Mouse (Mus musculus) lung, postnatal 14 days (tissue): ENCODE measurements around the gene Lrrc26.
"Not testable (repeated sequence)": the region's sequence is repeated elsewhere in the genome, so short reads cannot be mapped to it uniquely, and the experiment has no call there.

Experiments
- DNase-seq: peaks from one replicate; pipeline ENCODE4 v3.0.0; 2021

Lrrc26 gene

GRCm38 (mm10) chr2:25289651-25290050 lies at the start of gene Lrrc26:
Lrrc26 (plus strand) TSS chr2:25289915.
- DNase-seq: peak; percentile 44

DNA sequence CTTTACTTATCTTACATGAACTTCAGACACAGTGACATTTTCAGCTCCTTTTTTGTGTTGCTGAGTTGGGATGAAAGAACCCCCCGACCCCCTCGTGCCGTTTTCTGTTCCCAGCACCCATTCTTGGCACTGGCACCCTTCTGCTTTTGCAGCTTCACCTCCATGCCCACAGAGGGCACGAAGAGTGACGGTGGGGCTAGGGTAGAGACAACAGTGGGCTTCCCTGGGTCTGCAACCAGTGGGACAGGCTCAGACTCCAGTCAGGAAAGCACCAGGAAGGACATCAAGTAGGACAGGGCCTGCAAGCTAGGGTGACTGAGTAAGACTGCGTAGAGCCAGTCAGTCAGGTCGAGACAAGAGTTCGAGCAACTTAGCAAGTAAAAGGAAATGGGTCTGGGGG lies 49.4 kb upstream of the Lrrc26 start:
- no peak for DNase-seq

- peak; percentile 76 for DNase-seq
These were observed 48.8 kb upstream of the Lrrc26 start for GRCm38 (mm10) chr2:25240723-25241437.

GRCm38 (mm10) chr2:25241438-25241775 lies 48.3 kb upstream of the Lrrc26 start:
- no peak for DNase-seq

- DNase-seq: no peak
These were observed 47.6 kb upstream of the Lrrc26 start, which contains the start of the genes Rnf208 and Cysrt1 for GRCm38 (mm10) chr2:25242101-25242506. Rnf208 (plus strand) TSS chr2:25242255. Cysrt1 (minus strand) TSS chr2:25242452.

GRCm38 (mm10) chr2:25243342-25243741 lies 46.4 kb upstream of the Lrrc26 start:
- DNase-seq: no peak

GRCm38 (mm10) chr2:25244144-25244543 lies 45.6 kb upstream of the Lrrc26 start:
- DNase-seq: no peak

DNA sequence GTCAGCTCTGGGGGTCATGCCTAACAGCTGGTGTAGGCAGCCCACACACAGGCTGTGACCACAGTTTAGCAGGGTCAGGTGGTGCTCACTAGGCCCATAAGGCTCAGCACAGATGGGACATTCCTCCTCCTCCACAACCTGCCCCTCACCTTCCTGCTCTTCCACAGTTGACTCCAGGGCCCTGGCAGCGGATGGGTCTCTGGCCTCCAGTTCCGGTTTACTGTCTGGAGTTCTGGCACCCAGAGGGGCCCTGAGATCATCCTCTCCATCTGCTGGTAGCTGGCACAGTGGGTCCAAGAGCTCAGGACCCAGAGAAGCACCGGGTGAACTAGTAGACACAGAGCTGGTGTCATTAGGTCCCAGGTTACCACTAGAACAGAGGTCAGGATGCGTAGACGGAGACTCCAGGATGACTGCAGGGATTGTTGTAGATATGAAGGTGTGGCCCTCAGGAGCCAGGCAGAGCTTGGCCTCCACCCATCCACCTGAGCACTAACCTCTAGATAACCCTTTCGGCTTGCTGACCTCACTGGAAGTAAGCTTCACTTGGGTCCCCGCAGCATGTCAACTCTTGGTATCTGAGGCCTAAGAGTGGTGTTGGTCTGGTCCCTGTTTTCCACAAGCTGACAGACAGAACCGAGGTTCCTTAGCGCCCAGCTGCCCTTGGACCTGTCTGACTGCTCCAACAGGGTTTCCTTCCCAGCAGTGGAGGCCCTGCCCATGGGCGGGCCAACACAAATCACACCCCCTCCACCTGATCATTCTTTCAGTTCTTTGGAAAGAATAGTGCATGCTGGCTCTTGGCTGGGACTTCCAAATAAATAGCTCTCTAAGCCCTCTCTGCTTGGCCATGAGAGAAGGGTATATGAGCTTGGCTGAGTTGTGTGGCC lies 43.3 kb upstream of the Lrrc26 start, which contains the start of gene AL732309.1:
TSS of gene AL732309.1 (minus strand) at position 681 of the 890 bp plus-strand sequence.
- no peak for DNase-seq

DNA sequence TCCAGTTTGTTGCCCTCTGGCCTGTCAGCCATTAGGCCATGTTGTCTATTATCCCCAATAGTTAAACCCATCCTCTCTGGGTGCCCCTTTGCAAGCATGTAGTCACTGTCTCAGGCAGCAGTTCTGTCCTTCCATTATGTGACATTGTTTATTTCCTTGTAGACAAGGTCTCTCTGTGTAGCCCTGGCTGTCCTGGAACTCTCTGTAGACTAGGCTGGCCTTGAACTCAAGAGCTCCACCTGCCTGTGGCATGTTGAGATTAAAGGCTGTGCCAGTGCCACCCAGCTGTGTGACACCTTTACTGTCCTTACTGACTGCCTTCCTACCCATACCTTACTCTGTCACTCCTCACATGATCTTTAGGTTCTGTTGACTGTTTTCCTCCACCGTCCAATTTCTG lies 37.4 kb upstream of the Lrrc26 start:
- DNase-seq: no peak

- peak; percentile 87 for DNase-seq
These were observed 34.4 kb upstream of the Lrrc26 start, which contains the start of gene Tmem203 for GRCm38 (mm10) chr2:25255284-25255779. Tmem203 (plus strand) TSS chr2:25255439.

- DNase-seq: peak; percentile 72
These were observed 33.1 kb upstream of the Lrrc26 start for GRCm38 (mm10) chr2:25256443-25257109.

DNA sequence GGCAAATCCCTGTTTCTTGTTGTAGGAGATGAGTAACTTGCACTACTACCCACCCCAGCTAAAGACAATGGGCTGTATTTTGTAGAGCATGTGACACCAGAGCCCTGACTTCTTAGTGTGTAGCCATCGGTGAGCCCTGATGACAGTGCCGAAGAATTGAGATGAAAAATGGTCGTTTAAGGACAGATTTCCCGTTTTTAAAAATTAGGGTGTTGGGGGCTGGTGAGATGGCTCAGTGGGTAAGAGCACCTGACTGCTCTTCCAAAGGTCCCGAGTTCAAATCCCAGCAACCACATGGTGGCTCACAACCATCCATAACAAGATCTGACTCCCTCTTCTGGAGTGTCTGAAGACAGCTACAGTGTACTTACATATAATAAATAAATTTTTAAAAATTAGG lies 32.5 kb upstream of the Lrrc26 start:
- DNase-seq: not testable (repeated sequence)

- no peak for DNase-seq
These were observed 30.8 kb upstream of the Lrrc26 start for GRCm38 (mm10) chr2:25258887-25259286.

- no peak for DNase-seq
These were observed 27.8 kb upstream of the Lrrc26 start for GRCm38 (mm10) chr2:25261870-25262269.

DNA sequence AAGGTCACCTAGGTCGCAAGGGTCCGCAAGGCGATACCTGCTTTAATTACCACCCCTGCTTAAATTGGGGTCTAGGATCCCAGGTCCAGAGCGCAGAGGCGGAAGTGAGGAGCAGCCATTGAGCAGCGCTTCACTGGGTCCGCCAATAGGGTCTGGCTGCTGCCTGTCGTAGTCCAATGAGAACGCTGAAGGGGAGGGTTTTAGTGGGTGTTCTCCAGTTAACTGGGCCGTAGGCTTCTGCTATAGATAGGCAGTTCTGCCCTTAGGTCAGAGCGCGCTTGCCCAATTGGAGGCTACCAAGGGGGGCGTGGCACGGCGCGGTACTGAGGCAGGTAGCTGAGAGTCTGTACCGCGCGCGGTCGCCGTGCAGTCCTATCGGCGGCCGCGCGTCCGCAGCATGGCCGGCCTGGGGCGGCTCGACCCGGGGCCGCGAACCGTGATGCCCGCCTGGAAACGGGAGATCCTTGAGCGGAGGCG lies 27.4 kb upstream of the Lrrc26 start, which contains the start of gene Tprn:
TSS of gene Tprn (plus strand) at position 328 of the 477 bp plus-strand sequence.
- peak; percentile 95 for DNase-seq

DNA sequence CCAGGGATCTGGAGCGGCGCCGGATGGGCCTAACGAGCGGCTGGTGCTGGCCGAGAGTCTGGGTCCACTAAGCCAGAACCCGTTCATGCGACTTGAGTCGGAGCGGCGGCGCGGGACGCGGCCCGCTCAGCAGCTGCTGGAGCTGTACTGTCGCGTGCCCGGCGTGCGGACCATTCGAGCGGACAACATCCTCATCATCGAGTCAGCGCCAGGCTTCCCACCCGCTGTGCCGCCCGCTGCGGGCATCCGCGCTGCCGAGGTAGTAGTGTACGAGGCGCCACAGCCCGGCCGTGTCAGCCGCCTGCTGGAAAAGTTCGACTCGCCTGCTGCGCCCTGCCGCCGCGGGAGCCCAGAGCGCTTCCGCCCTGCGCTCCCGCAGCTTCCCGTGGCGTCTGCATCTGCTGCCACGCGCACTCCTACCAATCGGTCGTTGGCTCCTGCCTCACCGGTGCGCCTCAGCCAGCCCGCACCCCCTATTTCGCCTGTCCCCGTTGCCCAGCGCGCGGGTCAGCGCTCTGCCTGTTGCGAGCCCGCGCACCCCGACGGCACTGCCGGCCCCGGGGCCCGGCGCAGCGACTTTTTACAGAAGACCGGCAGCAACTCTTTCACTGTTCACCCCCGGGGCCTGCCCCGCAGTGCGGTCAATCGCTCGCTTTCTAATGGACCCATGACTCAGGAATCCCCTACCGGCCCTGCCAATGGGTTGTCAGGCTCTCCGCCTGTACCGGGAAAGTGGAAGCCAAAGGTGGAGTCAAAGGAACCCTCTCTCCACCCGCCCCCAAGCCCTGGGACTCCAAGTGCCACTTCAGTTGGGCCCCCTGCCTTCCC lies 26.7 kb upstream of the Lrrc26 start:
- DNase-seq: peak; percentile 36

DNA sequence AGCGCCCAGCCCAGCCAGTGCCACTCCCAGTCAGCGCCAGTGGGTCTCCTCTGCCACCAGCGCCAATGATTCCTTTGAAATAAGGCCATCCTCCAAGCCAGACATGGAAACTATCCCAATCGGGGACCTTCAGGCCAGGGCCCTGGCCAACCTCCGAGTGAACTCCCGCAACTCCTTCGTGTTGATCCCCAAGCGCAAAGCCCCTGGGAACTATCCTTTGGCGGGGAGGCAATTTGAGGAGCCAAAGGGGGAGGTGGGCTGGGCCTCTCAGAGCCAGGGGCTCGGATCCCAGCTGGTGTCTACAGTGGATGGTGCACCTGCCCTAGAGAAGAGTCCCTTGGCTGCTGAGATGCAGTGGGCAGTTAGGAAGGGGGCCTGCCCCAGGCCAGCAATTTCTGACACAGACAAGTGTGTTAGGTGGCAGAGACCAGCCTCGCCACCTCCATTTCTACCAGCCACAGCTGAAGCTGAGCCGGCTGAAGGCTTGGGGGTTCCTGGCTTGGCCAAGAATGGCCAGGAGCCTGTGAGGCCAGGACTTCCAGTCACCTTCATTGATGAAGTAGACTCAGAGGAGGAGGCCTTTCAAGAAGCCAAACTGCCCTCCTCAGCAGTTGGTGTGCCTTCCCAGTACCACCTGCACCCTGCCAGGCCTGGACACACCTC lies 26.0 kb upstream of the Lrrc26 start:
- no peak for DNase-seq

DNA sequence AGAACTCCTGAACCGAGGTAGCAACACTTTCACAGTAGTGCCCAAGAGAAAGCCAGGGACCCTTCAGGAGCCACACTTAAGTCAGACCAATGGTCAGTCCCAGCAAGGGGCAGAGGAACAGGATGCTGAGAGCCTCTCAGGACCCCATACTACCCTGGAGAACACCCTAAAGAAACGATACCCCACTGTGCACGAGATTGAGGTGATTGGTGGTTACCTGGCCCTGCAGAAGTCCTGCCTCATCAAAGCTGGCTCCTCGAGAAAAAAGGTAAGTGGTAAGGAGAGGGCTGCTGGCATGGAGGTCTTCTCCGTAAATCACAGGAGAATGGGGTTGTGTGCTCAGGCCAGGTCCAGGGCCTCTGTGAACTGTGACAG lies 25.4 kb upstream of the Lrrc26 start:
- DNase-seq: no peak

- no peak for DNase-seq
These were observed 24.9 kb upstream of the Lrrc26 start for GRCm38 (mm10) chr2:25264851-25265250.

DNA sequence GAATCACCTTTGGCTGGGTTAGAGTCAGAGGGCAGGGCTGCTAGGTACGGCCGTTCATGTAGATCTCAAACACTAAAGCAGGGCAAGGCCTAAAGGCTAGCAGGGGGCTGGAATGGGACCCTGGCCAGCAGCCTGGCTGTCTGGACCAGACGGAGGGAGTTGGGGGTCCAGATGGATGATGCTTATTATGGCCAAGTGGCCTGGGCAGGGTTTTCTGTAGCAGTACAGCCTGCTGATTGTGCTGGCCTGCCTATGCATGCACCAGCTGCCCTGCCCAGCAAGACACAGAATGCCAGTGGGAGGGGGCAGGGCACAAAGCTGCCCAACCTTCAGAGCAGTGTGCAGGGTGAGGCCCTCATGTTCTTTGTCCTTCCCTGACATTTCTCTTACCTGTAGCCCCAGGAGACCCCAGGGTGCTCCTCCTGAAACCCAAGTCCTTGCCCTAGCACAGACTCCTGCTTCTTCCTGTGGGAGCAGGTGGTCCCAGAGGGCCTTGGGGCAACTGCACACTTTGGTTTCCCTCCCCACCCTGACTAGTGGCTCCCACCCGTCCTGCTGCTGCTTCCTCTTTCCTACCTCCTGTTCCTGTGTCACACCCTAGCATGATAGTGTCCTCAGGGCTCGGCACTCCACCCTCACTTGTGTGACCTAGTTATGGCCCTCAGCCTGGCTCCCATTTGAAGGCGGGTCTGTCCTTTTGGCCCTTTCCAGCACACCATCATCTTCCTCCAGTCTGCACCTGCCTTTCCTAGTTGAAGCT lies 23.6 kb upstream of the Lrrc26 start:
- no peak for DNase-seq

DNA sequence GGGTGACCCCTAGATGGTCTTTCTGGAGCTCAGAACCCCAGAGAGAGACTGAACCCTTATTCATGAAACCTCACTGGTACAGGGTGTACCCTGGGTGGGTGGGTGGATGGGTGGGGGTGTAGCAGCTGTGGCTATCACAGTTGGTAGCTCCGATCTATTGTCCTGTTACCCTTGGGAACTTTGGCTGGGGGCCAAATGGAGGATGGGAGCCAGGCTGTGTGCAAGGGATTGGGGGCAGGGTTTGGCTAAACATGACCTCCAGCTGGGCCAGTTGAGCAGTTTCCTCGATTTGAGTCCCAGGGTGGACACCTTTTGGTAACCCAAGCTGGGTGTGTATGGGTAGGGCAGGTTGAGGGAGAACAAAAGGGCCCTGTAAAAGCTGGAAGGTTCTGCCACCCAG lies 23.0 kb upstream of the Lrrc26 start:
- DNase-seq: peak; percentile 37
